Mouse (Mus musculus): ENCODE results near the gene Umad1. TPM values are rescaled to one million over a fixed set of nuclear protein-coding genes. Genes with fewer than 3 reads are reported as not detected.

Umad1 gene
- polyA plus RNA-seq, 1 experiment from 2014 or later = 72.7 TPM

- no peak overlapping the region for H3K9ac ChIP-seq (ENCODE audit: low read depth, low read length)
- H3K4me2 ChIP-seq (ENCODE audit: low read length) = no peak overlapping the region
- no peaks in the 10 kb centered on the region for H3K27me3 ChIP-seq (ENCODE audit: control insufficient read depth, insufficient read depth, low read depth, low read length)
- ATAC-seq = no peak
- WGBS = 90% methylated on average over 4 of the region's 4 CpGs
- H3K36me3 ChIP-seq (ENCODE audit: control insufficient read depth, insufficient read depth, low read length) = no peaks in the 10 kb centered on the region
- H3K9me3 ChIP-seq (replicated peaks; ENCODE audit: control insufficient read depth, low read length, poor library complexity, severe bottlenecking) = no peaks in the 10 kb centered on the region
- no peak overlapping the region for H3K4me3 ChIP-seq (ENCODE audit: low read depth, low read length)
- H3K4me1 ChIP-seq (ENCODE audit: control insufficient read depth, insufficient read depth, low read length) = peaks cover 16% of the 10 kb centered on the region
- H3K27ac ChIP-seq (ENCODE audit: low read length) = no peak overlapping the region
These were observed 95.8 kb downstream of the Umad1 start for GRCm38 (mm10) chr6:8354846-8355245.

GRCm38 (mm10) chr6:8358232-8358631 lies 99.1 kb downstream of the Umad1 start:
- H3K4me1 ChIP-seq (ENCODE audit: control insufficient read depth, insufficient read depth, low read length) = peaks cover 8% of the 10 kb centered on the region
- 57% methylated on average over 2 of the region's 2 CpGs for WGBS
- no peaks in the 10 kb centered on the region for H3K9me3 ChIP-seq (replicated peaks; ENCODE audit: control insufficient read depth, low read length, poor library complexity, severe bottlenecking)
- no peaks in the 10 kb centered on the region for H3K36me3 ChIP-seq (ENCODE audit: control insufficient read depth, insufficient read depth, low read length)
- H3K27ac ChIP-seq (ENCODE audit: low read length) = no peak overlapping the region
- no peak overlapping the region for H3K4me3 ChIP-seq (ENCODE audit: low read depth, low read length)
- no peak overlapping the region for H3K4me2 ChIP-seq (ENCODE audit: low read length)
- H3K9ac ChIP-seq (ENCODE audit: low read depth, low read length) = no peak overlapping the region
- no peaks in the 10 kb centered on the region for H3K27me3 ChIP-seq (ENCODE audit: control insufficient read depth, insufficient read depth, low read depth, low read length)
- ATAC-seq = no peak

- H3K27ac ChIP-seq (ENCODE audit: low read length) = no peak overlapping the region
- no peak overlapping the region for H3K9ac ChIP-seq (ENCODE audit: low read depth, low read length)
- no peak overlapping the region for H3K4me3 ChIP-seq (ENCODE audit: low read depth, low read length)
- no peak overlapping the region for H3K4me2 ChIP-seq (ENCODE audit: low read length)
- peaks cover 3% of the 10 kb centered on the region for H3K4me1 ChIP-seq (ENCODE audit: control insufficient read depth, insufficient read depth, low read length)
- H3K9me3 ChIP-seq (replicated peaks; ENCODE audit: control insufficient read depth, low read length, poor library complexity, severe bottlenecking) = no peaks in the 10 kb centered on the region
- H3K36me3 ChIP-seq (ENCODE audit: control insufficient read depth, insufficient read depth, low read length) = no peaks in the 10 kb centered on the region
- ATAC-seq = no peak
- H3K27me3 ChIP-seq (ENCODE audit: control insufficient read depth, insufficient read depth, low read depth, low read length) = no peaks in the 10 kb centered on the region
- WGBS = 12% methylated on average over 2 of the region's 2 CpGs
These were observed 99.7 kb downstream of the Umad1 start for GRCm38 (mm10) chr6:8358782-8359181.

- no peak for ATAC-seq
- WGBS = 80% methylated on average over 7 of the region's 7 CpGs
- Histone ChIP-seq H3K36me3 (ENCODE audit: control insufficient read depth, insufficient read depth, low read length) (no peaks in the 10 kb centered on the region), H3K4me3 (ENCODE audit: low read depth, low read length) (no peak overlapping the region), H3K27me3 (ENCODE audit: control insufficient read depth, insufficient read depth, low read depth, low read length) (no peaks in the 10 kb centered on the region), H3K27ac (ENCODE audit: low read length) (no peak overlapping the region), H3K4me2 (ENCODE audit: low read length) (no peak overlapping the region), H3K4me1 (ENCODE audit: control insufficient read depth, insufficient read depth, low read length) (peaks cover 2% of the 10 kb centered on the region), H3K9me3 (replicated peaks; ENCODE audit: control insufficient read depth, low read length, poor library complexity, severe bottlenecking) (no peaks in the 10 kb centered on the region), H3K9ac (ENCODE audit: low read depth, low read length) (no peak overlapping the region)
These were observed 101.7 kb downstream of the Umad1 start for GRCm38 (mm10) chr6:8360805-8361204.

- 50% methylated on average over 12 of the region's 12 CpGs for WGBS
- no peak overlapping the region for H3K27ac ChIP-seq (ENCODE audit: low read length)
These were observed 105.1 kb downstream of the Umad1 start for GRCm38 (mm10) chr6:8364033-8364756.

GRCm38 (mm10) chr6:8364757-8365150 lies 105.7 kb downstream of the Umad1 start:
- no peaks in the 10 kb centered on the region for H3K4me1 ChIP-seq (ENCODE audit: control insufficient read depth, insufficient read depth, low read length)
- no peak overlapping the region for H3K4me2 ChIP-seq (ENCODE audit: low read length)
- no peak overlapping the region for H3K9ac ChIP-seq (ENCODE audit: low read depth, low read length)
- H3K9me3 ChIP-seq (replicated peaks; ENCODE audit: control insufficient read depth, low read length, poor library complexity, severe bottlenecking) = no peaks in the 10 kb centered on the region
- no peak for ATAC-seq
- no peaks in the 10 kb centered on the region for H3K27me3 ChIP-seq (ENCODE audit: control insufficient read depth, insufficient read depth, low read depth, low read length)
- H3K27ac ChIP-seq (ENCODE audit: low read length) = no peak overlapping the region
- WGBS = 88% methylated on average over 11 of the region's 11 CpGs
- H3K4me3 ChIP-seq (ENCODE audit: low read depth, low read length) = no peak overlapping the region
- no peaks in the 10 kb centered on the region for H3K36me3 ChIP-seq (ENCODE audit: control insufficient read depth, insufficient read depth, low read length)

More at GRCm38 (mm10) chr6:8364033-8364756, 105.1 kb downstream of the Umad1 start:
- no peak overlapping the region for H3K9ac ChIP-seq (ENCODE audit: low read depth, low read length)
- no peaks in the 10 kb centered on the region for H3K4me1 ChIP-seq (ENCODE audit: control insufficient read depth, insufficient read depth, low read length)
- no peak for ATAC-seq
- H3K4me3 ChIP-seq (ENCODE audit: low read depth, low read length) = no peak overlapping the region
- no peaks in the 10 kb centered on the region for H3K27me3 ChIP-seq (ENCODE audit: control insufficient read depth, insufficient read depth, low read depth, low read length)
- H3K36me3 ChIP-seq (ENCODE audit: control insufficient read depth, insufficient read depth, low read length) = no peaks in the 10 kb centered on the region
- no peak overlapping the region for H3K4me2 ChIP-seq (ENCODE audit: low read length)
- no peaks in the 10 kb centered on the region for H3K9me3 ChIP-seq (replicated peaks; ENCODE audit: control insufficient read depth, low read length, poor library complexity, severe bottlenecking)

GRCm38 (mm10) chr6:8367675-8368074 lies 108.6 kb downstream of the Umad1 start:
- Histone ChIP-seq H3K27ac (ENCODE audit: low read length) (no peak overlapping the region), H3K4me3 (ENCODE audit: low read depth, low read length) (no peak overlapping the region), H3K4me2 (ENCODE audit: low read length) (no peak overlapping the region), H3K27me3 (ENCODE audit: control insufficient read depth, insufficient read depth, low read depth, low read length) (no peaks in the 10 kb centered on the region), H3K4me1 (ENCODE audit: control insufficient read depth, insufficient read depth, low read length) (no peaks in the 10 kb centered on the region), H3K9me3 (replicated peaks; ENCODE audit: control insufficient read depth, low read length, poor library complexity, severe bottlenecking) (no peaks in the 10 kb centered on the region), H3K9ac (ENCODE audit: low read depth, low read length) (no peak overlapping the region), H3K36me3 (ENCODE audit: control insufficient read depth, insufficient read depth, low read length) (no peaks in the 10 kb centered on the region)
- 91% methylated on average over 4 of the region's 4 CpGs for WGBS
- no peak for ATAC-seq

- H3K27ac ChIP-seq (ENCODE audit: low read length) = no peak overlapping the region
- ATAC-seq = no peak
- no peak overlapping the region for H3K4me2 ChIP-seq (ENCODE audit: low read length)
- no peak overlapping the region for H3K4me3 ChIP-seq (ENCODE audit: low read depth, low read length)
- no peaks in the 10 kb centered on the region for H3K27me3 ChIP-seq (ENCODE audit: control insufficient read depth, insufficient read depth, low read depth, low read length)
- no peak overlapping the region for H3K9ac ChIP-seq (ENCODE audit: low read depth, low read length)
- 52% methylated on average over 2 of the region's 2 CpGs for WGBS
- H3K9me3 ChIP-seq (replicated peaks; ENCODE audit: control insufficient read depth, low read length, poor library complexity, severe bottlenecking) = no peaks in the 10 kb centered on the region
- H3K4me1 ChIP-seq (ENCODE audit: control insufficient read depth, insufficient read depth, low read length) = no peaks in the 10 kb centered on the region
- no peaks in the 10 kb centered on the region for H3K36me3 ChIP-seq (ENCODE audit: control insufficient read depth, insufficient read depth, low read length)
These were observed 109.2 kb downstream of the Umad1 start for GRCm38 (mm10) chr6:8368198-8368864.

GRCm38 (mm10) chr6:8370624-8371023 lies 111.5 kb downstream of the Umad1 start:
- Histone ChIP-seq H3K9me3 (replicated peaks; ENCODE audit: control insufficient read depth, low read length, poor library complexity, severe bottlenecking) (no peaks in the 10 kb centered on the region), H3K27me3 (ENCODE audit: control insufficient read depth, insufficient read depth, low read depth, low read length) (no peaks in the 10 kb centered on the region), H3K4me3 (ENCODE audit: low read depth, low read length) (no peak overlapping the region), H3K27ac (ENCODE audit: low read length) (no peak overlapping the region), H3K4me1 (ENCODE audit: control insufficient read depth, insufficient read depth, low read length) (peaks cover 2% of the 10 kb centered on the region; the same call in 1 of the 2 replicates), H3K36me3 (ENCODE audit: control insufficient read depth, insufficient read depth, low read length) (no peaks in the 10 kb centered on the region), H3K4me2 (ENCODE audit: low read length) (no peak overlapping the region), H3K9ac (ENCODE audit: low read depth, low read length) (no peak overlapping the region)
- ATAC-seq = no peak
- 81% methylated on average over 3 of the region's 3 CpGs for WGBS
